Mouse (Mus musculus) ES-CJ7 (cell line): ENCODE measurements around the gene Slc17a7.
A peak's percentile ranks its signal among the peaks of the same experiment; 100 is the strongest.
"Not testable (repeated sequence)": the region's sequence is repeated elsewhere in the genome, so short reads cannot be mapped to it uniquely, and the experiment has no call there.

Source experiments
- DNase-seq: peaks from one replicate; pipeline ENCODE4 v3.0.0; 2011; ENCODE audit warnings: low read depth, low spot score

Slc17a7 gene

DNA sequence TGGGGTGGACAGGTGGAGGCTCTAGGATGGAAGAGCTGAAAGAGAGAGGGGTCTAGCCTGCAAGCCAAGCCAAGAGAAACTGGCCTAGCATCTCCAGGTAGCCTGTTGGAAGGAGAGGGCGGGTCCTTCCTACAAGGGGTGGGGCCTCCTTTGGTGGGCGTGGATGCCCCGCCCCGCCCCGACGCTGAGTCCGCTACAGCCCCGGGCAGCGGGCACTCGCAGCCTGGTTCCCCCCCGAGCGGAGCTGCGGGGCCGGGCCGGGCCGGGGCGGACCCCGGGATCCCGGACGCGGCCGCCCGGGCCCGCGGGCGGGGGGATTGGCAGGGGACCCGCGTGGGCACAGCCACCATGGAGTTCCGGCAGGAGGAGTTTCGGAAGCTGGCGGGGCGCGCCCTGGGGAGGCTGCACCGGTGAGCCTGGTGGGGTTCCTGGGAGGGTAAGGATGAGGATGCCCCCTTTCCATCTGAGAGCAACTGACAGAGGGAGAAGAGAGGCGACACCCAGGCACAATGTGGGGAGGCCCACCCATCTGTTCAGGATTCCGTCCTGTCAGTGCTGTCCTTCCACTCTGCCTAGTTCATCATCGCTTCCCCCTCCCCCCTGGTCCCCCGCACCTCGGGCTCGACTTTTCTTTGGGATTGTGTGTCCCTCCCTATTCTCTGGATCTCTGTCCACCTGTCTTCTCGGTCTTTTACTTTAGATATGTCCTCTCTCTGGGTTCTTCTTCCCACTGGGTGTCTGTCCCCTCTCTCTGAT, at the start of gene Slc17a7:
TSS of gene Slc17a7 (plus strand) at position 215 of the 756 bp plus-strand sequence.
- DNase-seq = no peak

DNA sequence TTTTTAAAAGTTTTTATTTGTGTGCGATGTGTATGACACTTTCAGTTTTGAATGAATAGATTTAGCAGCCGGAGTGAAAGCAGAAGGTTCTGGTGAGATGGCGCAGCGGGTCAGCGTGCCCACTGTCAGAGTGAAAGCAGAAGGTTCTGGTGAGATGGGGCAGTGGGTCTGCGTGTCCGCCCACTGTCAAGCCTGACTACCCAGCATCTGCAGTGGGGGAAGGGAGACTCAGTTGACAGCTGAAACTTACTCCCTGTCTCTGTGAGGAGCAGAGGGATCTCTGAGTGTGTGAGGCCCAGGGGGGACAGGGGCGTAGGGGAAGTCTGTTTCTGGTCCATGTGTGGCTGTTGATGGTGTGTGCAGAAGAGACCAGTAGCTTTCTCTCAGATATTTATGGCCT, 46.2 kb upstream of the Slc17a7 start:
- no peak for DNase-seq

DNA sequence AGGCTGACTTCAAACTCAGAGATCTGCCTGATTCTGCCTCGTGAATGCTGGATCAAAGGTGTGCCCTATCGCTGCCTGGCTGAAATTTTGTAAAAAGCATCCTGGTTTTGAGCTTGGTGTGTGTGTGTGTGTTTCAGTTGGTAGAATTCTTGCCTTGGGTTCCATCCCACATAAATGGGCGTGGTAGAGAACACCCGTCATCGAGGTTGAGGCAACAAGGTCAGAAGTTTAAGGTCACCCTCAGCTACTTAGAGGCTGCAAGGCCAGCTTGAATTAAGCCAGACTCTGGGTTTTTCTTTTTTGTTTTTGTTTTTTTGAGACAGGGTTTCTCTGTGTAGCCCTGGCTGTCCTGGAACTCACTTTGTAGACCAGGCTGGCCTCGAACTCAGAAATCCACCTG, 45.4 kb upstream of the Slc17a7 start:
- DNase-seq = peak; percentile 62

DNA sequence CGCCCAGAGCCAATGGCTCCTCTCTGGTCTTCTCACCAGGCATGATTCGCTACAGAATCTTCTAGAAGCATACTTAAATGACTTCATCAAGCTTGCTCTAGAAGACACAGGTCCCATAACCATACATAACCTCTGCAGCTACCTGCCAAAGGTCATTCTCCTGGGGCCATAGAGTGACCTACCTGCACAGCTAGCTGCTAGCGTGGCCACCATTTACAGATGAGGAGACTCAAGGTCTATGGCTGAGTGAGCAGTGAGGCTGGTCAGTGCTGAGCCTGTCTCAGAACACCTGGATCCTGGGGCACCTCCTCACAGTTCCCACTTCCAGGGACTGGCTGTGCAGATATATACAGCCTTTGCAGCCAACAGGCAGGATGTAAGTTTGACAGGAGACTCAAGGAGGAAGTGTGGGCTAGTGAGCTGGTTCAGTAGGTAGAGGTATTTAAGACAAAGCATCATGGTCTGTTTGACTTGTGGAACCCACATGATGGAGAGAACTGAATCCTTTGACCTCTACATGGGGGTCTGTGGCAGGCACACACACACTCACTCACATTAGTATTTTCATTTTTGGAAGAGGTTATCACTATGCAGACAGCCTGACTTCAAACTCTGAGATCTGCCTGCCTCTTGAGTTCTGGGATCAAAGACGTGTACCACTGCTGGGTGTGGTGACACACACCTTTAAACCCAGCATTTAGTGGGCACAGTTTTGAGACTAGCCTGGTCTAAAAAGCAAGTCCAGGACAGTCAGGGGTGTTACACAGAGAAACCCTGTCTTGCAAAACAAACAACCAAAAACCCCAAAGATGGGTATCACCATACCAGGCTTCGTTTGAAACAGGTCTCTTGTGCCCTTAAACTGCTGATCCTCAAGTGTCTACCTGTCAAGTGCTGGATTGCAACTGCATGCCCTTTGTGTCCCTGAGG, 43.7 kb upstream of the Slc17a7 start:
- DNase-seq = no peak

DNA sequence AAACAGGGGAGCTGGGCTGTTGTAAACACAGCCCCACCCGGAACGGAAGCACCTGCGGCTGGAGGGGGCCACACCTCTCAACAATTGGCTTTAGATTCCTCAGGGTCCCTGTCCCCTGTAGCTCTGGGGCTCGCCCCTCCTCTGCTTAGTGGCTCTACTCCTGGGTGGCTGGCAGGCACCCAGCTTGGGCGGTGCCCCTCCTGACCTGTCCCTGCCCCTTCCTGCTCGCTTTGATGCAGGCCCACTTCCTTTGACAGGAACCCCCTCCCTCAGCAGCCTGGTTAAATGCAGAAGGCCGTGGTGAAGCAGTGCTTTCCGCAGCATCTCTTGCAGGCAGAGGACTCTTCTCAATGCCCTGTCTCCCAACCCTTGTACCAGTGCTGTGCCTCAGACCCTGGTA, 42.3 kb upstream of the Slc17a7 start:
- peak; percentile 77 for DNase-seq

DNA sequence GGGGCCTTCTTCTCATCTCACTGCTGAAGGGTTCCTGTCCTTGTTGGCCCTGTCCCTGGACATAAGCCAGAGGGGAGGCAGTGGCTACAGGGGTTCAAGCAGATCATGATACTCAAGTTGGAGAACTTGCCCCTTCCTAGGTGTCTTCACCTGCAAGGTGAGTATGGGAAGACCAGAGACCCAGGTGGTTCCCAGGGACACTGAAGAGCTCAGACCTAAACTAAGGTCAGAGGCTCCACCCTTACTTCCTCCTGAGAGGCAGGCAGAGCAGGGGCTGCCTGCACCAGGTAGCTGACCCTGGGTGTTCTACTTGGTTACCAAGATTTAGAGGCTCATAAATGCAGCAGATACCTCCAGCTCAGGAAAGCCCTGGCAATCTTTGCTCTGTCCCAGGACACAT, 41.8 kb upstream of the Slc17a7 start:
- DNase-seq = no peak

DNA sequence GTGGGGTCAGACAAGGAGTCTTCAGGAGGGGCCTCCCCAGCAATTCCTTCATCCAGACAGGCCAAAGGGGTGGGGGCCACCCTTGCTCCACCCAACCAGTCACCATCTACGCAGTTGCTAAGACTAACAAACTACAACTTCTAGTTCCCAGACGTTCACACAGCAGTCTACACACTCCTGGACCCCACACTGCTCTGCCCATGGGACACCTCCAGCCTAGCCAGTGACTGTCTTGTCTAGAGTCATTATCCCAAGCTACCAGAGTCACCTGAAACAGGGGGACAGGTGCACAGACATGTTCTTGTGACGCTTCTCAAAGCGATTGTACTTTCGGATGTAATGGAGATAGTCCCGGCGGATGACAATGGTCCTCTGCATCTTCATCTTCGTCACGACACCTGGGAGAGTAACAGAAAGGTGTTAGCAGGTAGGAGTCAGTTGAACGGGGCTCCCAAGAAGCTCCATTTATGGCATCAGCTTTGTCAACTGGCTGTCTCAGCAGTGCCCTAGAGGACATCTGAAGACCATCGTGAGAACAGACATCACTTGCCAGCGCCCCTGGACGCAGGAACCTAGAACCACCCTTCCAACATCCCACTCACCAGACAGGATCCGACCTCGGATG, 41.1 kb upstream of the Slc17a7 start:
- DNase-seq = no peak

DNA sequence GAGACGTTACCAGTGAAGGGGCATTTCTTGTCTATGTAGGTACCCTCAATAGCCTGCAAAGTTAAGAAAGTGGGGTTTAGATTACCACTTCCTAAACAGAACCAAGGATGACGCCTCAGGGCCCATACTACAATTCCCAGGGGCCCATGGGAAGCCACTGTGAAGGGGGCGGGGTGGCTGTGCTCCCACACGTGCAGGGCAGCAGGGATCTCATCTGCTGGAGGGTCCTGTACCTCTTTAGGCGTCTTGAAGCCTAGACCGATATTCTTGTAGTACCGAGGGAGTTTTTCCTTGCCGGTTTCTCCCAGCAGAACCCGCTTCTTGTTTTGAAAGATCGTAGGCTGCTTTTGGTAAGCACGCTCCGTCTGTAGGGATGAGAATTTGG, 40.6 kb upstream of the Slc17a7 start:
- peak; percentile 58 for DNase-seq

DNA sequence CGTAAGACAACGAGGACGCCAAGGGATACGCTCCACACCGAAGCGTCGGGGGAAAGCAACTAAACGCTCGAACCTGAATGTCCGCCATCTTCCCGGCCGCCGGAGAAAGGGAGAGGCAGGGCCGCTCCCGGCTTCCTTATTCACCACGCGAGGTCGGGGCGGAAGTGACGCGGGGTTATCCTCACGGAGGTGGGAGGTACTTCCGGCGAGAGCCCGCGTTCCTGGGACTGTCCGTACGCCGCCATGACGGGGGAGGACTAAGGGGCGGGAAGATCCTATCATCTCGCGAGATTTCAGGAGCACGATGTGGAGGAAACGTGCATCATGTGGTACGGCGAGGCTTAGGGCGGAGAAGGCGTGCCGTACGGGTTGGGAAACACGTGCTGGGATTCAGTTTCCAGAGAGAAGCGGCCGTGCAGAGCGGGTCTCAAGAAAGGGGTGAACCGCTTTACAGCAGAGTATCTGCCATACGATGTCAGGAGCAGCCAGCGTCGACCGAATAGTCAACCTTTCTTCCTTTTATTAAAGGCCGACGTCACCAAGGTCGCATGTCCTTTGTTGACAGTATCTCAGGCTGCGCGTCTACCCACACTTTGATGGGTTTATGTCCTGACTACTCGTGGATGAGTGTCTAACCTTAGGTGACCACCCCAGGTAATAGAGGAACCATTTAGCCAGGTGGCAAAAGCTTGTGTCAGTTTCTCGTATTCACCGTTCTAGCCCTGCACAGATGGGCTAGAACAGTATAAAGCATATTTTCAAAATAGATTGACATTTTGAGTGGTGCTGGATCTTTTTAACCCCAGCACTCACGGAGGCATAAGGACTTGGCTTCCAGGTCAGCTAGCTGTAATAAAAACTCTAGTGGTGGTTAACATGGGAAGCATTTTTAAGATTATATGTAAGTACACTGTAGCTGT, 39.3 kb upstream of the Slc17a7 start, which contains the start of gene Rps11:
TSS of gene Rps11 (minus strand) at position 216 of the 920 bp plus-strand sequence.
- DNase-seq = peak; percentile 100

DNA sequence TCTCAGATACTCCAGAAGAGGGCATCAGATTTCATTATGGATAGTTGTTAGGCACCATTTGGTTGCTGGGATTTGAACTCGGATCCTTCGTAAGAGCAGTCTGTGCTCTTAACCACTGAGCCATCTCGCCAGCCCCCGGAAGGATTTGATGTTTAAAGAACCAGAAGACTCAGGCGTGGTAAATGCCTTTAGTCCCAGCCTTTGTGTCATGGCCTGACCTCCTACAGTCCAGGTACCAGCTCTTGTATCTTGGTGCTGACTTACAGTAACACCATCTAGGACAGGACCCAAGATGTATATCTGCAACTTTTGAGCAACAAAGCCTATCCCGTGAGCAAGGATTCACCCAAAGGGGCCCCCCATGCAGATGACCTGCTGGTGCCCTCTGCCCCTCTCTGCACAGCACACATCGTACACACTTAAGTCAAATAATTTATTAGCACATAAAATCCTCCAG, 38.6 kb upstream of the Slc17a7 start:
- peak; percentile 83 for DNase-seq

DNA sequence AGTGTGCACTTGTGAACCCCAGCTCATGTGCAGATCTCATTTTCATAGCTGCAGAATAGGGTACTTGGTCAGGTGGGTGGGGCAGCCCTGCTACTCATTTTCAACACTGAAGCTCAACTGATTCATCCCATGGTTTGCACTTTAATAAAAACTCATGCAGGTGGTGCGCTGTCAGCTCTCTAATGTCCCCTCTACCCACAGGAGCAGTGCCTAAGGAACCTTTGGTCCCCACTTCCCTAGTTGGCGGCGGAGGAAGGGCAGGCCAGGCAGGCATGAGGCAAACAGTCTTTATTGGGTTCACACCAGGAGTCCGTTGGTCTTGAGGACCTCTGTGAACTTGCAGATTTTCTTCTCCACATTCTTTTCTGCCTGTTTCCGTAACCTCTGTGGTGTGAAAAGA, 38.1 kb upstream of the Slc17a7 start:
- not testable (repeated sequence) for DNase-seq

DNA sequence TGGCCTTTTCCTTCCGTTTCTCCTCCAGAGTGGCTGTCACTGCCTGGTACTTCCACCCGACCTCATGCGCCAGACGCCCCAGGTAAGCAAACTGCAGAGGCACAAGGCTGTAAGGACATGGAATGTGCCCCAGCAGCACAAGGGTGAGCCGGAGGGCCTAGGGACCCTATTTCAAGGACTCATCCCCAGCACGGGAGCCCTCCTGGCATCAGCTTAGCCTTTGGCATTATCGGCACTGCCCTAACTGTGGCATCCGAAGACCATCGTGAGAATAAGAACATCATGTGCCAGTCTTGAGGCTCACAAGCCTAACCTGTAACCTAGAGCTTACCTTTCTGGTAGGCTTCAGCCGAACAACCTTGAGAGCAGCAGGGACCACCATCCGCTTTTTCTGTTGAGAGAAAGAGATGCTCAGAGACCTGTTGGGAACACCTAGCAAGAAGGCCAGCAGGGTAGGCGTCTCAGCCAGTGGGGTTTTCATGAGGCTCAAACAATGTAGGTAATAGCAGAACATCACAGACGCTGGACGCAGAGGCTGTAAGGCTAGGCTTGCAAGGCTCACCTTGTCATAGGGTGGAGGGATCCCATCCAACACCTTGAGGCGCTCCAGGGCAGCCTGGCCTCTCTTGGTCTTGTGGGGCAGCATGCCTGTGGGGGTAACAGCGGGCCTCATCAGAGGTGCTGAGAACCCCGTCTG, 37.5 kb upstream of the Slc17a7 start:
- DNase-seq = no peak

DNA sequence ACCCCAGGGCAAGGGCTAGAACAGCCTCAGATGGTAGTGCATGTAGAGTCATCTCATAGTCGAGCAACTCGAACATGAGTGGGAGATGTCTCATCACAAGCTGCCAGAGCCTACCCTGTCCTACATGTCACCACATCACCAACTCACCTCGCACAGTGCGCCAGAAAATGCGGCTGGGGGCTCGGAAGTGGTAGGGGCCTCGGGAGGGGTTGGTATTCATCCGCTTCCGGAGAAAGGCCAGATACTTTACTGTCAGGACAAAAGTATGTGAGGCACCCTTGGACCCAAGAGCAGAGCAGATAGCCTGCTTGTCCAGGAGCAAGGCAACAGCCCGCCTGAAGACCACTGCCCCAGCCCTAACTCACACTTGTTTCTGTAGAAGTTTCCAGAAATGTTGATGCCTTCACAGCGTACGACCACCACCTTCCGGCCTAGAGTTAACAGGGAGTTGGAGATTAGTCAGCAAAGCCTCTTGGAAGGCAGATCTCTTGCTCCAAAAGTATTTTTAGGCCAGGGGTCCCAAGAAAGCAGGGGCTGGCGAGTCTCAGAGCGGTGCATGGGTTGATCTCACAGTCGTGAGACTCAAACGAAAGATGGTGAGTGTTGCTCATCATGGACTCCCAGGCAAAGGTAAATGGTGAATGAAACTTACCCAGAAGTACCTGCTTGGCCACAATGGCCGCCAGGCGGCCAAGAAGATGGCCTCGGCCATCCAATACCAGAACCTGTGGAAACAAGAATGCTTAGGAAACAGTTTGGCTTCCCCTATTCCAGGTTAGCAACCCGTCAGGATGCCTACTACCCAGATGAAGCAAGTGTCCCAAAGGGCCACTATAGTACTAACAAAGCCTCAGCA, 36.7 kb upstream of the Slc17a7 start:
- DNase-seq = no peak

DNA sequence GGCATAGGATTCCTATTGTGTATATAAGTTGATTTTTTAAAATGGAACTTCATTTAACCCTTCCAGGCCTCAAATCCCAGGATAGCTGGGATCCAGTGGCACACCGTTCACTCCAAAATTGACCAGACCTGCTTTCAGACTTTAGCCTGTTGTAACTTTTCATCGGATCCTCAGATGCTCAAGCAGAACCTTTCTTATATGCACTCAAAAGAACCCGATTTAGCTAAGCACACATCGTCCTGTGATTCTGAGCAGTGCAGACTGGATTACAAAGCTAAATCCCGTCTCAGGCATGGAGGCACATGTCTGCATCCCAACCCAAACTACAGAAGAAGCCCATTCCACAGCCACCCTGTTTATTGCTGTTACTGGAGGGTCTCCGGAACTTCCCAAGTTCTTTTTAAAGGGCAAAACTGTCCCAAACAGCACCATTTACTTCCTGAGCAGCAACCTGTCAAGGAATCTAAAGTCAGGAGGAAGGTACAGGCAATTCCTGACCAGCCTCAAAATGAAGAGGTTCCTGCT, 36.0 kb upstream of the Slc17a7 start:
- no peak for DNase-seq

DNA sequence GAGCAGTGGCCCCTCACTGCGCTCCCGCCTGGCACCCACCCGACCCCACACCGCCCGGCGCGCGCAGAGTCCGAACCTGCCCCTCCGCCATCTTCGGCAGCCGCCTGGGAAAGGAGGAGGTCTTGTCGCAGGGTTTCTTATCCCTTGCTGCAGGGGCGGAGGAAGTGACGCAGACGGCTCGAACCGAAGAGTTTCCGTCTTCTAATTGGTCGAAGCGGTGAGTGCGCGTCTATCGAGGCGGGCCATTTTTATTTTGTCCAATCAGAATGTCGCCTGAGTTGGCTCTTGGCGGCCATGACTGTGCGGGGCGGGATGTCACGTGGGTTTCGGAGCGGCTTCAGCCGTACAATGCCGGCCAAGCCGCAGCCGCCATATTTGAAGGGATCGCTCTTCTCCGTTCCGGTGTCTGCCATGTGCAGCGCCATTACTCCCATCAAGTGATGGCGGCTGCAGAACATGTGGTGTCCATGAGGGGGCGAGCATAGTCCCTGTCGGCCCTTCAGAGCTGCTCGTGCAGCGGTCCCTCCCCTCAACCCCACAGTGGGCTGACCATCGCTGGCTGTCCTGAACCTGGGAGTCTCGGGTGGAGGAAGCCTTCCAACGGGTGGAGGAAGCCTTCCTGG, 35.0 kb upstream of the Slc17a7 start, which contains the start of gene Rpl13a:
TSS of gene Rpl13a (minus strand) at position 138 of the 623 bp plus-strand sequence.
- peak; percentile 99 for DNase-seq

DNA sequence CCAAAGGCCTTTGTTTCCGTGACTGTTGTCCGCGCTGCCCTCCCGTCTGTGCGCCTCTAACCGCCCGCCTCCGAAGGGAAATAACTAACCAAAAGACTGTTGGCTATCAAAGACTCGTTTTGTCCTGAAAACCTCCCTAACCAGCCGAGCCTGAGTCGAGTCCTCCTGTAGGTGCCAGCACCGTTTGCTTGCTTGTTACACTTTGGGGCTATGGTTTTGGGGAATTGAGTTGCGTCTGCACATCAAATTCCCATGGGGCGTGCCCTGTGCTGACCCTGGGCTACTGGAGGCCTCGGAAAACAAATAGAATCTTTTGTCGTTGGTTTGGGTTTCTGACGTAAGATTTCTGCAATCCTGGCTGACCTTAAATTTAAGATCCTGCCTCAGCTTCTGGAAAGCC, 34.4 kb upstream of the Slc17a7 start:
- DNase-seq = no peak

DNA sequence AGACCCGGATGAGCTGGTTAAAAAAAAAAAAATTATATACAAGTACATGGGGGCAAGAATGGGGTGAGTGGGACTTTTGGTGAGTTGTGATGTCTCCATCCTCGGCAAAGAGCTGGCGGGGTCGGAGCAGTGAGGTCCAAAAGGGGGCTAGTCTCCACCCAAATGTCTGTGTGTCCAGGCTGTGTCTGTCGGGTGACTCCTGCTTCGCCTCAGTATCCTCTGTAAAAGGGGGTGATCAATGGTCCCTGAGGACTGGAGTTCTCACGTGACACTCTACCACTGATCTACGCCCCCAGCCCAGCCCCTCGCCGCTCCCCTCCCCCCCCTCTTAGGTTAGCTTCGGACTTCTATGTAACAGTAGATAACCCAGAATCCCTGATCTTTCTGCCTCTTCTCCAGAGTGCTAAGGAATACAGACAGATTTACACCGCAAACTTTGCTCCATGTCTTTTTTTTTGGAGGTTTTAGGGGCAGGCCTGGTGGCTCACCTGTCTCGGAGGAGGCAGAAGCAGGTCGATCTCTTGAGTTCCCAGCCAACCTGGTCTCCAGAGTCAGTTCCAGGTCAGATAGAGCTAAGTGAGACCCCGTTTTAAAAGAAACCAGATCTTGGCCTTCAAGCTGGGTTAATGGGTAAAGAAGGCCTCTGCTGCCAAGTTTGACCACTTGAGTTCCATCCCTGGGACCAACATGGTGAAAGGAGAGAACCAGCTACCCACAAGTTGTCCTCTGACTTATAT, 33.8 kb upstream of the Slc17a7 start:
- DNase-seq = peak; percentile 67

DNA sequence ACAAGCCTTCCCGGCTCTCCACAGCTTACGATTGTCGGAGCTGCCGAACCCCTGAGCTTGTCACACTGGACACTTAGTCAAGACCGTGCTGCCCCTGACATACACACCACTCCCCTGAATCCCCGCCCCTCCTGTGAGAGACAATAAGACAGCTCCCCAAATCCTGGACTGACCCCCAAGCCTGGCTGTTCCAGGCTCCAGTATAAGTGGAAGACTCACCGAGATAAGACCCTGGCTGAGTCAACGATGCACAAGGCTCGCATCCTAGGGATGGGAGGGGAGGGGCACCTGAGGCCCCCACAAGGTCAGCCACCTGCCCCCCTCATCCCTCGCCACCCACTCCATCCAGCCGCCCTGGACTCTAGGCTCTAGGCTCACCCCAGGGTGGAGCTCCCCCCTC, 31.9 kb upstream of the Slc17a7 start:
- no peak for DNase-seq
